Mouse (Mus musculus): Measurements from ENCODE around the gene Gdnf. TPM values are rescaled to one million over a fixed set of nuclear protein-coding genes. Genes with fewer than 3 reads are reported as not detected.

Gdnf gene
- polyA plus RNA-seq (2017; shearing (Covaris generic)) = not detected

DNA sequence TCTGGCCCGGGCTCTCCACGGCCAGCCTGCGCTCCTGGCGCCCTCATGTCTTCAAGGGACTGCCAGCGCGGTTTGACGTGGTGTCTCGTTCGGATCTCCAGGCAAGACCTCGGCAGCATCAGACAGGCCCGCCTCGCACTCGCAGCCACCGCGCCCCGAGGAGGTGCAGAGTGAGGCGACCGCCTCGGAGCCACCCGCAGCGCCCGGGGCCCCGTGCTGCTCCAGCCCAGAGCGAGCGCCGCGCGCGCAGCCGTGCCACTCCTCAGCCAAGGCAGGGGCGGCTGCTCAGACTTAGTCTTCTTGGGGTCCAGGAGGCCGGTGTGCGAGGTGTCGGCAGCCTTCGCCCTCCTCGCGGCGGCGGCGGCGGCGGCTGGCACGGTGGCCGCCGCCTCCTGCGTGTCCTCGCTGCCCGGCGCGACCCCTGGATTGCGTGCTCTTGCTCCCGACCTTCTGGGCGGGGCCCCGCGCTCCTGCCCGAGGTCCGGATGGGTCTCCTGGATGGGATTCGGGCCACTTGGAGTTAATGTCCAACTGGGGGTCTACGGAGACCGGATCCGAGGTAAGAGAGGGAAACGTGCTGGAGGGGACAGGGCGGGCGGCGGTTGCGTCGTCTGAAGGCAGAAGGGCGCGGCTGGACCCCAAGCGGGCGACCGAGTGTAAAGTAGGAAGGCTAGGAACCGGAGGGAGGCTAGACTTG is at the start of gene Gdnf:
TSS of gene Gdnf (plus strand) at position 291 of the 697 bp plus-strand sequence.

Measured in activated CD4-positive, CD25-positive, alpha-beta regulatory T cell, adult 9 weeks (primary cell).